Mouse (Mus musculus): ENCODE data around the gene S100a5.
A peak's percentile ranks its signal among the peaks of the same experiment; 100 is the strongest.

Gene S100a5

DNA sequence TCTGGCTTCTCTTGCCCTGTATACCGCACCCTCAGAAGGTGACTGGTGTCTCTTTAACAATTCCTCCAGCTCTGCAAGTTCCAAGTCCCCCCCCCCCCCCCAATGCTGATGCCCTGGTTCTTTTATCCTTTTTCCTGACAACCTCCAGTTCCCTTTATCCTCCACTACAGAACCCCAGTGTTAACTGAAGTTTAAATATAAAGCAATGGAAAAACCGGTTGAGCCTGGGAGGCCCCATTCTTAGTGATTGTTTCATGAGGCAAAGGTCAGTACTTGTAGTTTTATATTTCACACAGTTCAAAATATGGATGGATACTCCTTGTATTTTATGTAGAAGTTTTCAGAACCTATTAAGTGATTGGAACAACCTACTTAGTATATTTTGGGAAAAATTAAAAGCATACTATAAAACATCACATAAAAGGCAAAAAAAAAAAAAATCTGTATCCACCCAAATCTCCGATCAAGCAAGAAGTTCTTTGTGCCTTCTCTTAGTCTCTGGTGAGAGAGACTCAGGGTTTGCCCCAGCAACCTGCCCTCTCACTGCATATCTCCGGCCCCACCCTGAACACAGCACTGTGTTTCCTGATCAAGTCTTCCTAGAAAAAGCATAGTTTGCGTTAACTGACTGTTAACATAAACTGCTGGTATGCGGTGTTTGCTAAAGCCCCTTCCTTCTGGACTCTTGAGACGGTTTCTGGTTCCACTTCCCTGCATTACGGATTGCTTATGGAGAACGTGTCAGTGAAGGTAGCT is 18.1 kb downstream of the S100a5 start:
- no peak for DNase-seq (ENCODE audit: low read depth, low spot score)

DNA sequence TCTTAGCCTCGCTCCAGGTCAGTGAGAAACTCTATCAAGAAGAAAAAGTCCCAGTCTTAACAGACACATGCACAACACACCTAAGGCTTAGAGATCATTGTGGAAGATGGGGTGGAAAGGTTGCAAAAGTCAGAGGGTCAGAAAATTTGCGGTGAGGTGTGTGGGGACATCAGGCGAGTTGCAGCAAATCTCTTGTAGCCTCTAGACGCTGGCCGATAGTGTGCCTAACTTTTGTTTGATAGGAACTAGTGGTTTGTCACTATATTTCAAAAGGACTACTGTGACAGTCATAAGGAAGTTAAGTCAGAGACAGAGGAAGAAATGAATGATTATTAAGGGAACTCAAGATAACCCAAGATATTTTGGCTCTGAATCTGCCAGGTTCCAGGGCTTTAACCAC is 19.0 kb downstream of the S100a5 start:
- DNase-seq (ENCODE audit: low read depth, low spot score) = no peak

DNA sequence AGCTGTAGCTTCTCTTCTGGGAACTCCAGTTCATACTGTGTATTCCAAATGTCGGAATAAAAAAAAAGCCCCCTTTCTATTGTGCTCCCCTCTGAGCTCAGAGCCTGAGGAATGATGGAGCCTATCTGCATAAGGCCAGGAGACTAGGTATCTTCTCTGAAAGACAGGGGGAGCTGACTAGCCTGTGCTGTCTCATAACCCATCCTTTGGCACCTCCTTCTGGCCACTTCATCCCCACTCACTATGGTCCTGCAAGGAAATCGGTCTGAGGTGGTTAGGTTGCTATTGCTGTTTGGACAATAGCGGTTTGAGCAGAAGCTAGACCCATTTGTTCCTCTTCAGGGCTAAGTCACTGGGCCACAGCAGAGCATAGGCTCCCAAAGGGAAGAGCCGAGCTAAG is 19.5 kb downstream of the S100a5 start:
- no peak for DNase-seq (ENCODE audit: low read depth, low spot score)

DNA sequence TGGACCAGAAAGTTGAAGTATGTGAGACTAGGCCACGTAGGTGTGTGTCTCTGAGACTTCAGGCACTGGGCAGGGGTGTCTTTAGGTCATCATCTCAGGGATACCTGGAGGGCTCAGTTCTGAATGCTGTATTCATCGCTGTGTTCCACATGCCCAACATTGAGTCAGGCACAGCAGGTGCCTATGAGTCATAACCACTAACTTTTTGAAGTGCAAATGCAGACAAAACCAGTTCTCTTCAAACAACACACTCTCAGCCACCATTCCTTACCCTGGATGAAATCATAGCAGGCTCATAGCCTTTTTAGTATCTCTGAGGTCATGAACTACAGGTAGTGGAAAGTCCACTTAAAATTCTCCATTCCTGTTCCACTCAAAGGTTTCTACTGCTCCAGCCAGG is 21.0 kb downstream of the S100a5 start:
- no peak for DNase-seq (ENCODE audit: low read depth, low spot score)

DNA sequence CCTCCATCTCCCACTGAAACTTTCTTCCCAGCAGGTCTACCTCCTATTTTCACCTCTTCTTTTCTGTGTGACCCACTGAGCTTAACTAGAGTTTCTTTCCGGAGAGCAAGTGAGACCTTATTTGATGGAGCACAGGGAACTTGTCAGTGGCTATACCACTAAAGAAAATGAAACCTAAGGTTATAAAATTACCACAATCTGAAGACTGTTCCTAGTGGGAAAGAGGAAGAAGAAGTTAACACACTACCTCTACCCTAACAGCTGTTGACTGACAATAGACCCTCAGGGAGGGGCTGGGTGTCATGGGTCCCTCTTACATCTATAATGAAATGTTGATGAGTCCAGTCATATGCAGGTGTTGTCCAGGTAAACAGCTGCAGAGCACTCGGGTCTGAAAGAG is 23.7 kb downstream of the S100a5 start:
- no peak for DNase-seq (ENCODE audit: low read depth, low spot score)

DNA sequence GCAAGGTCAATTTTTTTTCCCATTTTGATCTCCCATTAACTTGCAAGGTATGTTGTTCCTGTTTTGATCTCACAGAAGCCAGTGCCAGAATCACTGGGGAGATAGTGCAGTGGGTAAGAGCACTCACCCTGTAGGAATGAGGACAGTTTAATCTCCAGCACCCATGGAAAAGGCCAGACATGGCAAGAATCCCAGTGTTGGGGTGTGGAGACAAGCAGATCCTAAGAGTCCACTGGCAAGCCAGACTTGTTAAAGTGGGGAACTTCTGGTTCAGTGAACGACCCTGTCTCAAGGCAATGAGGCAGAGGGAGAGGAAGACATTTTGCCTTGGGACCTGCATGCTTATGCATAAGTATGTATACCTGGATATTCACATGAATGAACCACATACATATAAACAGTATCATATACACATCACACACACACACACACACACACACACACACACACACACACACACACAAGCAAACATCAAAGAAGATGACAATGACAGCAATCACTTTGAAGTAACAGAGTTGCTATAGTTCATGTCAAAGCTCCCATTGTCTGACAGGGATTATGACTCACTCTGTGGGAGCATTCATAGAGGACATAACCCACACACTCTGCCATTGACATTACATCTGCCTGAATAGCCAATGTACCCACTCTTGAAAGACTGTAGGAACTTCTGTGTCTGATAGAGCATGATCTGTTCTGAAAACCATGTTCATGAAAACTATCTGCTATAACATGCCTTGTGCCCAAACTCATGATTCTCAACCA is 30.4 kb downstream of the S100a5 start:
- DNase-seq (ENCODE audit: low read depth, low spot score) = no peak

DNA sequence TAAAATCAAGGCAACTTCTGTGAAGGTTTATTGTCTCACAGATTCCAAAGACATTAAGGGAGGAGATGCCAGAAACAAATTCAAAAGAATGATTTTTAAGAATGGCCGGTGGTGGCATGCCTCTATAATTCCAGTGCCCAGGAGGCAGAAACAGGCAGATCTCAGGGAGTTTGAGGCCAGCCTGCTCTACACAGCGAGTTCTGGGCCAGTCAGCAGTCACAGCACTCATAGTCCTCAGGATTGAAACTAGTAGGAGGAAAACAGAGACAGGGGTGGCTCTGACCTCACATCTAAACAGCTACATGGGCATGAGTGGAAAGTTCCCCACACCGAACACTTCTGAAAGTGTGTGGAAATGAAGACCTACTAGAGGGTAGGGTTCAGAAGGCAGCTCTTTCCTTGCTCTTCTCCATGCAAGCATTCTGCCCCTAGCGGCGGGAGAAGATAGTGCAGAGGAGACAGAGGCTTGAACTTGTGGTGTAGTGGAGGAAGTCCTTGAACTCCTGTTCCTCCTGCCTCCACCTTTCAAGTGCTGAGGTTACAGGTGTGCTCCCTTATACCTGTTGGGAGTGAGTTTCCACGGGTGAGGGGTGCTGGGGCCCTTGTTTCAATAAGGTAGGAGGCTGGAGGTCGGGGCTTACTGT is 31.3 kb downstream of the S100a5 start:
- DNase-seq (ENCODE audit: low read depth, low spot score) = peak; percentile 29

DNA sequence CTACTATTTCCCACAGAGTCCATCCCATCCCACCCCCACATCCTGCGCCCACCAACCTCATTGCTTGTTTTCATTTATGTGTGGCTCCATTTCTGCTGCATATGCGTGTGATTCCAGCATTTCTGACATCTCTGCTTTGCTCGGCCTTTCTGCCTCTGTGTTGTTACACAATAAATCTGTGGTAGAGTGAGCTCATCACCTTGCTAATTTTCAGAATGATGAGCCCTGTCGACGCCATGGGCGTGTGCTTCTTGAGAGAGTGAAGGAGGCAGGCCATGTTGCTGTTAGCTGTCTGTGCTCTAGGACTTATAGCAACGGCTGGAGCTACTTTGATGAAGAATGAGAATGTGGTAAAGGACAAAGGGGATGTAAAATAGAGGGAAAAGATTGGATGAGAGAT is 32.7 kb downstream of the S100a5 start:
- no peak for DNase-seq (ENCODE audit: low read depth, low spot score)

DNA sequence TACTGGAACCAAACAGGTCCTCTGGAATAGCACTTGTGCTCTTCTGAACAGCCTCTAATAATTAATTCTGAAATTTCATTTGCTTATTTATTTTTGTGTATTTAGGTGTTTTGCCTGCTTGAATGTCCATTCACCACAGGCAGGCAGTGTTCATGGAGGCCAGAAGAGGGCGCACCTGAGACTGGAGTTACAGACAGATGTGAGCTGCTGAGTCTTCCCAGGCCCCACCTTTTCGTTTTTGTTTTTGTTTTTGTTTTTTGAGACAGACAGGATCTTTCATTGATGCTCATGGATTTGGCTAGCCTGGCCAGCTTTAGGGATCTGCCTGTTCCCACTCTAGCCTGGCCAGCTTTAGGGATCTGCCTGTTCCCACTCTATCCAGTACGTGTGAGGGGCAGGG is 35.9 kb downstream of the S100a5 start:
- no peak for DNase-seq (ENCODE audit: low read depth, low spot score)

DNA sequence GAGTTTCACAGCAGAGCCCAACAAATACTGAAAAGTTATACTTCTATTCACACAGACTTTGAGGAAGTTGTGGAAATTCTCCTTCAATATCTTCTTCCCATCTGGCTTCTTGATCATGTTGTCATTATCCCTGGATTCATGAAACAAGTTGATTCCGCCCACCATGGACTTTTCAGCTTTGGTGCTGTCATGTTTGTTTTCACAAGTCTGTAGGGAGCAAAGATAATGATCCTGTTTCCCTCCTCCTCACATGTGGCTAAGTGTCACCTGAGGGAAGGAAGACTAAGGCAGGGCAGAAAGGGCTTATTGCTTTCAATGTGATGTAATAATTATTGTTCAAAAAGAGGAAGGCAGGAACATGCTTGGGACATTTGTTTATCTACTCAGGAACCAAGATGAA is 39.0 kb downstream of the S100a5 start:
- DNase-seq (ENCODE audit: low read depth, low spot score) = no peak

DNA sequence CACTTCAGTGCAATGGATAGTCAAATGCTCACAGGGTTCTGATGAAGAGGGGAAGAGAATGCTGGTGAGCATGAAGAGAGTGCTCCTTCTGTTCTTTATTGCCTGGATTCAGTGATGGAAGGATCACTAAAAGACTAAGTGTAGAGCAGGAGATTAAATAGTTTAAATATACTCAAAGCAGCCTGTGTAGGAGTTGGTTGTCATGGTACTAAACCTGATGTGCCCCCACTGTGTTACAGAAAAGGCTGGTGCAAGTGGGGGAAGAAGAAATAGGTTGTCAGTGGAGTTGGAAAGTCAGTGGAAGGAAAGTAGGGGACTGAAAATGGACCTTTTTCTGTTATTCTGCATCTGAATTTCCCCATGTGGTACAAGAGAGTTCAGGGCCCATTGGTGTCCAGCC is 40.7 kb downstream of the S100a5 start:
- DNase-seq (ENCODE audit: low read depth, low spot score) = no peak

DNA sequence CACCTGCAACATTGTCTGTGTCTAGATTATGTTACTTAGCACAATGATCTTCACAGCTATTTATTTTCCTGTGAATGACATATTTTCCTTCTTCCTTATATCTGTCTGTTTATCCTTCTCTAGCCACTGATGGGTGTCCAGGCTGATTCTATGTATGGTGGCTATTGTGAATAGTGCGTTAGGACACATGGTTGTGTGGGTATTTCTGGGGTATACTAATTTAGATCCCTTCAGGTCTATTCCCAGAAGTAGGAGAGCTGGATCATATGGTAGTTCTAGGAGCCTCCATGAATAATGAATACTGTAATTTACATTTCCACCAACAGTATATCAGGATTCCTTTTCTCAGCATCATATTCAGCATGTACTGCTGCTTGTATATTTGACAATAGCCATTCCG is 41.5 kb downstream of the S100a5 start:
- DNase-seq (ENCODE audit: low read depth, low spot score) = no peak

DNA sequence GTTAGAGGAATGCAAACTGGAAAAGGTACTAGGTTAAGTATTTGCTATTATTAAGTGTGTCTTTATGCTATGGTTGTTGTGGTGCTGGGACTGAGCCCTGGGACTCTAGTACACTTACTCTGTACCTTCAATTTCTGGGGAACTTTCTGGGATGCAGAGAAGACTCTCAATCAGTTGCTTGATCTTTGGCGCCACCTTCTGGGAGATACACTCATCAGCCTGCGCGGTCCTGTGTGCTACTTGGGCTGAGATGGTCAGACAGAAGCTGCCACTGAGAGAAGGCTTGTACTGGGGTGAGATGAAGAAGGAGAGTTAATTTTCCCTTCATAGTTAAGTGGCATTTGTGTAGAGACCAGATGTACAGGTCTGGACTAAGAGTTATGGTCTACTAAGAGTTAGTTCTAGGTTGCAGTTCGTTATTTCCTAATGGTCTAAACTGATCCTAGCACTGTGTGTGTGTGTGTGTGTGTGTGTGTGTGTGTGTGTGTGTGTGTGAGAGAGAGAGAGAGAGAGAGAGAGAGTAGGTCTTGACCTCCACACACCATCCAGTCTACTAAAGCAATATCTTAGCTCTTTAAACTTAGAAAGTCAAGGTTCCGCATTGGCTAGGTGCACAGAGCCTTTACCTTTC is 44.7 kb downstream of the S100a5 start:
- DNase-seq (ENCODE audit: low read depth, low spot score) = no peak

DNA sequence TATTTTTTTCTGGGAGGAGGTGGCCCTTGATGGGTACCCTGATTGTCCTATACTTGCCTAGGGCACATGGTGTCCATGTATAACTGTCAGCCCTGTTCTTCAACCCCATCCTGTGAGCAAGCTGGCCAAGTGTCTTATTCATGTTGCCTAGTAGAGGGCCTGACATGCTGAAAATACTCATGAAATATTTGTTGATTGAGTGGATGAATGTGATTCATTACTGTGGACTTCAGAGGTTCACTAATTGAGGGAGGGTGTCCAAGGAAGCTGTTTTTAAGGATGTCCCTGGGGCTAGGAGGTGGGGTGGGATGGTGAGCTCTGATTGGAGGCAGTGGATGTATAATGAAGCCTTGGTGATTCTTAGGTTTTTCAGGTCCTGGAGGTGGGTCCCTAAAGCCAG is 45.4 kb downstream of the S100a5 start, which contains the start of gene S100a7a:
Gene S100a7a, plus strand, starts transcription at position 301 of the 400 bp plus-strand sequence.
- DNase-seq (ENCODE audit: low read depth, low spot score) = no peak

DNA sequence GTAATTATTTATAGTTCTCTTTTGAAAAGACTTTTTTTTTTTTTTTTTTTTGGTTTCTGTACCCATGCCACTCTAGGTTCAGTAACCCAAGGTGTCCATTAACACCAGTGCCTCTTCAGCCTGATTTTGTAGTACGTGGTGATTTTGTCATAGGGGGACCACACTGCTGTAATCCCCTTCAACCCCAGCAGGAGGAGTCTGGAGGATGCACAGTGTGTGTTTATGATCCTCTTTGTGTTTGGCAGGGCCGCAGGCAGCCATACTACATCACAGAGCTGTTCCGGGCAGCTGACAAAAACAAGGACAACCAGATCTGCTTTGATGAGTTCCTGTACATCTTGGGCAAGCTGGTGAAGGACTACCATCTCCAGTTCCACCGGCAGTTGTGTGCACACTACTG is 49.1 kb downstream of the S100a5 start:
- DNase-seq (ENCODE audit: low read depth, low spot score) = no peak

DNA sequence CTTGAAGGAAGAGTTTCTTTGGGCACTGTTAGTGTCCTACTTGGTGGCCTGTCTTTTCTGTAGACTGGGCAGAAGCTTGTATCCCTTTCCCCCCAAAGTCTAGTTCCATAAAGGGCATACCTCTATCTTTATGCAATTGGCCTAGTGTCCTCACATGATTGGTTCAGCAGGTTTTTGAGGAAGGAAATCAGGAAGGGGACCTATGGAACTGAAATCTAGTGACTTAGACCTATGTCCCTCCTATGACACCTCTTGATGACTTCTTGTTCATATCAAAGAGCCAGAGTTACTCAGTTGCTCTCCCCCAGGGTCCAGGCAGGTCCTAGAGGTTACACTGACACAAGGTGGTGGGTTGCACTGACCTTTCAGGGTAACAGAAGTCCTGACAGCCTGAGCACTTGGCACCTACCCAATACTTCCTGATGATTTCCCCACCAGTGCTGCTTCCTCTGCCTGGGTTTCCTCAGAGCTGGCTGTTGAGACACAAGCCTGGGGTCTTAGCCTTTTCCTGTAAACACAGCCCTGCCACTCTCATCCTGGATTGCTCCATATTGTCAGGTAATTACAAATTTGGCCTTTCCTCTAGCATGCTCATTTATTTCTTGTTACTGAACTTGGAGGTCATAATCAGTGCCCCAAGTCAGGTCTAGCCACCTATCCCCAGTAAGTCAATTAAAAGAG is 51.2 kb downstream of the S100a5 start:
- DNase-seq (ENCODE audit: low read depth, low spot score) = no peak
